Mouse (Mus musculus): Measurements from ENCODE around the gene Osbpl7. TPM values are rescaled to one million over a fixed set of nuclear protein-coding genes. Genes with fewer than 3 reads are reported as not detected.

The Osbpl7 gene
- polyA plus RNA-seq (2012; fragmentation: generic; extraction: Trizol), result 1.4 TPM

- H3K4me2 ChIP-seq (ENCODE audit: low read depth), result peak within 1 kb of the TSS; percentile 56
- no peaks in the 10 kb centered on the region for H3K27me3 ChIP-seq (ENCODE audit: control insufficient read depth, insufficient read depth, insufficient read length)
- peaks cover 5% of the 10 kb centered on the region for H3K36me3 ChIP-seq (ENCODE audit: control insufficient read depth, insufficient read depth)
- TF ChIP-seq E2F4 (IDR thresholded peaks at IDR 0.05; ENCODE audit: insufficient read depth) (no peak), USF1 (IDR thresholded peaks at IDR 0.05; ENCODE audit: low read depth) (no peak), TCF12 (IDR thresholded peaks at IDR 0.05; ENCODE audit: insufficient read depth, poor library complexity, severe bottlenecking) (no peak), MYOG (IDR thresholded peaks at IDR 0.05; ENCODE audit: control insufficient read depth in 1 of 3, insufficient read depth in 1 of 3, insufficient read length in 2 of 3, low read depth in 2 of 3) (peak in 1 of 3 experiments; percentile 16), CEBPB (IDR thresholded peaks at IDR 0.05; ENCODE audit: insufficient read depth, poor library complexity, severe bottlenecking) (no peak), REST (IDR thresholded peaks at IDR 0.05; ENCODE audit: insufficient read depth, insufficient read length) (no peak), SRF (IDR thresholded peaks at IDR 0.05; ENCODE audit: control insufficient read depth, insufficient read length, low read depth) (no peak), POLR2AphosphoS2 (IDR thresholded peaks at IDR 0.05; ENCODE audit: insufficient read length, low read depth) (peak; percentile 48), TCF3 (IDR thresholded peaks at IDR 0.05; ENCODE audit: insufficient read length, low read depth) (no peak), MYOD1 (IDR thresholded peaks at IDR 0.05; ENCODE audit: control insufficient read depth in 1 of 3, insufficient read length in 2 of 3, low read depth in 2 of 3) (peak in 2 of 3 experiments; percentile 20 to 41), POLR2A (IDR thresholded peaks at IDR 0.05; ENCODE audit: insufficient read length, low read depth) (peak; percentile 67), MAX (IDR thresholded peaks at IDR 0.05; ENCODE audit: low read depth) (no peak)
- peak within 1 kb of the TSS; percentile 37 for H3K4me3 ChIP-seq
- H3K79me2 ChIP-seq (ENCODE audit: control insufficient read depth, insufficient read depth), result peaks cover 4% of the 10 kb centered on the region
- H3ac ChIP-seq (ENCODE audit: control insufficient read depth, insufficient read length), result peak within 1 kb of the TSS; percentile 19
Observed at GRCm38 (mm10) chr11:97050216-97050943, at the start of gene Osbpl7. Gene Osbpl7, plus strand, starts transcription at chr11:97050628.

GRCm38 (mm10) chr11:97003170-97003569 is 47.3 kb upstream of the Osbpl7 start:
- no peak for TF ChIP-seq POLR2A (IDR thresholded peaks at IDR 0.05; ENCODE audit: insufficient read length, low read depth)
- TF ChIP-seq MYOD1 (IDR thresholded peaks at IDR 0.05; ENCODE audit: control insufficient read depth in 1 of 3, insufficient read length in 2 of 3, low read depth in 2 of 3), result no peak
- TF ChIP-seq TCF12 (IDR thresholded peaks at IDR 0.05; ENCODE audit: insufficient read depth, poor library complexity, severe bottlenecking), result no peak
- no peak for TF ChIP-seq REST (IDR thresholded peaks at IDR 0.05; ENCODE audit: insufficient read depth, insufficient read length)
- TF ChIP-seq MAX (IDR thresholded peaks at IDR 0.05; ENCODE audit: low read depth), result no peak
- no peak for TF ChIP-seq MYOG (IDR thresholded peaks at IDR 0.05; ENCODE audit: control insufficient read depth in 1 of 3, insufficient read depth in 1 of 3, insufficient read length in 2 of 3, low read depth in 2 of 3)
- Histone ChIP-seq H3ac (ENCODE audit: control insufficient read depth, insufficient read length) (no peak overlapping the region), H3K4me2 (ENCODE audit: low read depth) (no peak overlapping the region), H3K27me3 (ENCODE audit: control insufficient read depth, insufficient read depth, insufficient read length) (no peaks in the 10 kb centered on the region), H3K4me3 (no peak overlapping the region), H3K36me3 (ENCODE audit: control insufficient read depth, insufficient read depth) (no peaks in the 10 kb centered on the region), H3K79me2 (ENCODE audit: control insufficient read depth, insufficient read depth) (no peaks in the 10 kb centered on the region)

GRCm38 (mm10) chr11:97007093-97007794 is 43.2 kb upstream of the Osbpl7 start:
- TF ChIP-seq TCF12 (IDR thresholded peaks at IDR 0.05; ENCODE audit: insufficient read depth, poor library complexity, severe bottlenecking) (no peak), SRF (IDR thresholded peaks at IDR 0.05; ENCODE audit: control insufficient read depth, insufficient read length, low read depth) (no peak), E2F4 (IDR thresholded peaks at IDR 0.05; ENCODE audit: insufficient read depth) (no peak), MYOG (IDR thresholded peaks at IDR 0.05; ENCODE audit: control insufficient read depth in 1 of 3, insufficient read depth in 1 of 3, insufficient read length in 2 of 3, low read depth in 2 of 3) (no peak), CEBPB (IDR thresholded peaks at IDR 0.05; ENCODE audit: insufficient read depth, poor library complexity, severe bottlenecking) (no peak), POLR2A (IDR thresholded peaks at IDR 0.05; ENCODE audit: insufficient read length, low read depth) (no peak), MYOD1 (IDR thresholded peaks at IDR 0.05; ENCODE audit: control insufficient read depth in 1 of 3, insufficient read length in 2 of 3, low read depth in 2 of 3) (no peak), MAX (IDR thresholded peaks at IDR 0.05; ENCODE audit: low read depth) (no peak), REST (IDR thresholded peaks at IDR 0.05; ENCODE audit: insufficient read depth, insufficient read length) (no peak), TCF3 (IDR thresholded peaks at IDR 0.05; ENCODE audit: insufficient read length, low read depth) (no peak), POLR2AphosphoS2 (IDR thresholded peaks at IDR 0.05; ENCODE audit: insufficient read length, low read depth) (no peak), USF1 (IDR thresholded peaks at IDR 0.05; ENCODE audit: low read depth) (no peak)
- Histone ChIP-seq H3K4me2 (ENCODE audit: low read depth) (peak overlapping the region; percentile 58), H3ac (ENCODE audit: control insufficient read depth, insufficient read length) (no peak overlapping the region), H3K4me3 (no peak overlapping the region), H3K27me3 (ENCODE audit: control insufficient read depth, insufficient read depth, insufficient read length) (no peaks in the 10 kb centered on the region), H3K79me2 (ENCODE audit: control insufficient read depth, insufficient read depth) (no peaks in the 10 kb centered on the region), H3K36me3 (ENCODE audit: control insufficient read depth, insufficient read depth) (no peaks in the 10 kb centered on the region)

- TF ChIP-seq REST (IDR thresholded peaks at IDR 0.05; ENCODE audit: insufficient read depth, insufficient read length) (no peak), POLR2AphosphoS2 (IDR thresholded peaks at IDR 0.05; ENCODE audit: insufficient read length, low read depth) (no peak)
- H3K27me3 ChIP-seq (ENCODE audit: control insufficient read depth, insufficient read depth, insufficient read length), result no peaks in the 10 kb centered on the region
- H3K36me3 ChIP-seq (ENCODE audit: control insufficient read depth, insufficient read depth), result no peaks in the 10 kb centered on the region
- H3ac ChIP-seq (ENCODE audit: control insufficient read depth, insufficient read length), result no peak overlapping the region
- H3K4me3 ChIP-seq, result no peak overlapping the region
- H3K4me2 ChIP-seq (ENCODE audit: low read depth), result no peak overlapping the region
- H3K79me2 ChIP-seq (ENCODE audit: control insufficient read depth, insufficient read depth), result no peaks in the 10 kb centered on the region
Observed at GRCm38 (mm10) chr11:97009198-97009790, 41.1 kb upstream of the Osbpl7 start.

Measured in myocyte (in vitro differentiated cells).